Mouse (Mus musculus): ENCODE measurements around the gene Usp30.

Usp30 gene

DNA sequence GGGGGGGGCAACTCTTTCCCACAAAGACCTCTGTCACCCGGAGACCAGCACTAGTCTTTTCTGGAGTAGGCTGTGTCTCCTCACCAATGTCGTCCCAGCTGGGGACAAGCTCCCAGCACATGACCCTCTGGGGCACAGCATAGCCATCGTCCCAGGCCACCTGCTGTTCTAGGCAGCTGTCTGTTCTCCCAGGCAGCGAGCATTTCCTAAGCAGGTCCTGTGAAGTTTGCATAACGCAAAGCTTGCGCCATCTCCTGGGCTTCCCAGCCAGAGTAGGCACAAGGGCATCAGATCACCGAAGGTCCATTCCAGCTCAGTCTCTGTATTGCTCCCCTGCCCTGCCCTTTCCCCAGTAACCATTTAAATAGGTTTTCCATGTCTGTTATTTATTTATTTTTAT, 92.0 kb downstream of the Usp30 start:
- no peak for DNase-seq (ENCODE audit: low spot score)

DNA sequence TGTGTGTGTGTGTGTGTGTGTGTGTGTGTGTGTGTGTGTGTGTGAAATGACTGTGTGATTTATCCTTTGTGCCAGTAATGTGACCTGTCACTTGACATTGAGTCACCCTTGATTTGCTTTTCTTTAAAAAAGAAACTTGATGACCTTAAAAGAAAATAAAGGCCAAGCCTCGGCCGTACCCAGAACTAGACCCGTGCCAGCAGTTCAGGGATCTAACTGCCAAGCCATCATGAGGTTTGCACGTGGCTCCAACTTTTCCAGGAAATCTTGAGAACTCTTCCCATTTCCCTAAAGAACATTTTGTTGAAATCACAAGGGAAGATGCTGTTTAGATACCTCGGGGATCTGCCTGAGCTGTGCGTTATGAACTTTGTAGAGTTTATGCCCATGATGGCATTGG, 96.2 kb downstream of the Usp30 start:
- no peak for DNase-seq (ENCODE audit: low spot score)

DNA sequence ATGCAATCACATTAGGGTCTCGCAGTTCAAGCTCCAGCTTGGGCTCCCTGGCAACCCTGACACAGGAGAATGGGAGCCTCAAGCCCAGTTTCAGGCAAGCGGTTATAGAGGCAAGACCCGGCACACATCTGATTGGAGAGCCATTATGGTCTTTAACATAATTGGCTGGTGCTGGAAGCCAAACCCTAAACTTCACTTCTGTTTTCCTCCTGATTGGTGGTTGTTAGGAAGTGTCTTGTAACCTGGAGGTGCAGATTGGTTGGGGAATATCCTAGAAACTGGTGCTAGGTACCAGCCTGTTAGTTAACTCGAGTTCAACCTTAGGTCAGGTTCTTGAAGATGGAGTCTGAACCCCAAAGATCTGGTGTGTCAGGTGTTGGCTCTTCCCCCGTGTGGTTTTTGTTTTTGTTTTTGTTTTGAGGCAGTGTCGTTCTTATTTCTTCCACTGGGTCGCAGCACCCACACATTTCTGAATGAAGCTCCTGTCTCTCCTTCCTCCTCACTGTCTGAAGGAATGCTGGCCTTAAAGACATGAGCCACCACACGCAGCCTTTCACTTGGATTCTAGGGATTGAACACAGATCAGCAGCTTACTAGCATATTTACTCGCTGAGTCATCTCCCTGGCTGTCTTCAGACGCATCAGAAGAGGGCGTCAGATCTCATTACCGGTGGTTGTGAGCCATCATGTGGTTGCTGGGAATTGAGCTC, 97.0 kb downstream of the Usp30 start:
- DNase-seq (ENCODE audit: low spot score), result no peak

DNA sequence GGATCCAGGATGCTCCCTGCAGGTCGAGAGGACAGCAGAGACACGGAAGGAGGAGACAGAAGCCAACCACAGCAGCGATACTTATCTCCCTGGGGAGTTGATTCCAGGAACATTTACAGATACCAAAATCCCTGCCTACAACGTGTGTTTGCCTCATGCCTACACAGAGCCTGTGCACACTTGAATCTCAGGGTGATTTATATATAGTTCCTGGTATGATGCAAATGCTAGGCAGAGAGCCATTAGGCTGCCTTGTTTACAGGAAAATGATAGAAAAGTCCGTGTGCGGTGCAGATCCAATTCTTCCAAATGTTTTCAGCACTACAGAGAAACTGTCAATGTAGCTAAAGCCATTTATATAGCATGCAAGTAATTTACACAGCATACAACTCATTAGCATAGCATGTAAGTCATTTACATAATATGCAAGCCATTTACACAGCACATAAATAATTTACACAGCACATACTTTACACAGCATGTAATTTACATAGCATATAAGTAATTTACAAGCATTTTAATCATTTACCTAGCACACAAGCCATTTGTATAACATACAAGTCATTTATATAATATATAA, 97.9 kb downstream of the Usp30 start:
- no peak for DNase-seq (ENCODE audit: low spot score)

DNA sequence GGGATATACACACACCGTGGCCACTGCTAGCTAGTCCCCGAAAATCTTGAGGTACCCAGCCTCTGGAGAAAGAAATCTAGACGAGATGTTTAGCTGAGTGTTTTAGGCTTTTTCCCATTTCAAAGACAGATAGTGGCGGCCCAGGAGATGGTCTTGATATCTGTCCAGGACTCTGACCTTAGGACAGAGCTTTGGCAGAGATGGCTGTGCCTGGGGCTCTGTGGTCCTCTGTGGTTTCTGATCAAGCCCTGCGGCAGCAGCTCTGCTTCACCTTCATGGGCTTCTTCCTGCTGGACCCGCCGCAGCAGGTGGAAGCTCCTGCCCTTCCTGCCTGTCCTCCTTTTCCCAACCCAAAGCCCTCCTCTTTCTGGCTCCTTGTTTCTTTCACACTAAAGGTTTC, 105.1 kb downstream of the Usp30 start:
- no peak for DNase-seq (ENCODE audit: low spot score)

DNA sequence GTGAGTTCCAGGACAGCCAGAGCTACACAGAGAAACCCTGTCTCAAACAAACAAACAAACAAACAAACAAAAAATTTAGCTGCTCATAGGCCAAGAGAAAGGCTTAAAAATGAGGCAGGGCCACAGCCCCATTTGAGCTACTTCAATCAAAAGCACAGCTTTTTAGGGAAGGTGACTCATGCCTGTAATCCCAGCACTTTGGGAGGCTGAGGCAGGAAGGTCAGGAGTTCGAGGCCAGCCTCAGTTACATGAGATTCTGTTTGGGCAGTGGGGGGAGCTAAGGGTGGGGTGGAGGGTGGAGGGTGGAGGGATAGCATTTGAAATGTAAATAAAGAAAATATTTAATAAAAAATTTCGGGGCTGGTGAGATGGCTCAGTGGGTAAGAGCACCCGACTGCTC, 107.7 kb downstream of the Usp30 start:
- no peak for DNase-seq (ENCODE audit: low spot score)

DNA sequence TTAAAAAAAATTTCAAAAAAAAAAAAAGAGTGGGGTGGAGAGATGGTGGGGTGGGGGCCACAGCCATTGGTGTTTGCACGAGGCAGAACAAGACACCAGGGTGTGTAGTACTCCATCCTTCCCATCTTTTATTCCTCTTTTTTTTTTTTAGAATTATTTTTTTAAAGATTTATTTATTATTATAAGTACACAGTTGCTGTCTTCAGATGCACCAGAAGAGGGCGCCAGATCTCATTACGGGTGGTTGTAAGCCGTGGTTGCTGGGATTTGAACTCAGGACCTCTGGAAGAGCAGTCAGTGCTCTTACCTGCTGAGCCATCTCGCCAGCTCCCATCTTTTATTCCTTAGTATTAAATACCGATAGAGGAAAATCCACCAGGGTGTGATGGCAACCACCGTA, 108.2 kb downstream of the Usp30 start:
- DNase-seq (ENCODE audit: low spot score), result no peak

DNA sequence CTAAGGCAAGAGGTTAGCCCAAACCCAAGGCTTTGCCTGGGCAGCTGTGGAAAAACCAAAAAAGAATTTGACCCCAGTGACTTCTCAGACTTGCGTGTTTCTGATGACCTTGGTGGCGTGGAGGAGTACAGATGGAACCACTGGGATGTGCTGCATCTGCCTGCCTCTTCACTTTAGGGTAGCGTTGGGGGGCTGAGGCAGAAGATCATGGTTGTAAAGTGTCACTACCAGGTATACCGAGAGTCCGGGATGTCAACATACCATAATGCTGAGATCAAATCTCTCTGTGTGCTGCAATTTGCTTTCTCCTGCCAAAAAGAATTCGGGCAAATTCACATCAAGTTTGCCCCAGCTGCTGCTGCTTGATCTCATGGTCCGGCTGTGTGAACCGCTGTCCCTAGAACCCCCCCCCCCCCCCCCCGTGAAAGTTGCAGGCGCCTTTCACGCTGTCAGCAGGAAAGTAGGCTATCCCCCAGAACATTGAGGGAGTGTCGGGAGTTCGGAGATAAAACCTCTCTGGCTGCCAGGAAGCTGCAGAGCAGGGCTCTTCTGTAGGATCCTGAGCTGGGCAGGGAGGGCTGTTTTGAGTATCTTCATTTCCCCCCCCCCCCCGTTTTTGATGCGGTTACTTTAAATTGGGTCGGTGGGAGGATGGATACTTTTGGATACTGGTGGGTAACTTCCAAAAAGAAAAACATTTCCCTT, 108.8 kb downstream of the Usp30 start:
- DNase-seq (ENCODE audit: low spot score), result no peak

Measured in lung, postnatal 25 days (tissue).